Mouse (Mus musculus): ENCODE measurements around the gene Timm8a2.
A peak's percentile ranks its signal among the peaks of the same experiment; 100 is the strongest.
"Not testable (repeated sequence)": the region's sequence is repeated elsewhere in the genome, so short reads cannot be mapped to it uniquely, and the experiment has no call there.

Gene Timm8a2

DNA sequence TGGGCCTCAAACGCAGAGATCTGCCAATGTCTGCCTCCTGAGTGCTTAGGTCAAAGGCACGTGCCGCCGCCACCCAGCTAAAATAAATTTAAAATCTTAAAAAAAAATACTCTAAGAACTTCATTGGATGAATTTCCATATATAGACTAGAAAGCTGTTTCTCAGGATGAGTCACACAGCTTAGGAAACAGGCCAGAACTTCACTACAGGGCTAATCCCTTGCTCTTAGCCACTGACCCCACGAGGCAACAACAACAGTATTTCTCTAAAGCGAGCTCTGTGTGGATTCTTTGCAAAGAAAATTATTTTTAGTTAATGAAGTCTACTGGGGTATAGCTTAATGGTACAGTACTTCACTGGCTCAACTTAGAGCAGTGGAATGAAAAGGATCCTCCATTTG, 26.9 kb downstream of the Timm8a2 start:
- DNase-seq (ENCODE audit: low read depth), result no peak

DNA sequence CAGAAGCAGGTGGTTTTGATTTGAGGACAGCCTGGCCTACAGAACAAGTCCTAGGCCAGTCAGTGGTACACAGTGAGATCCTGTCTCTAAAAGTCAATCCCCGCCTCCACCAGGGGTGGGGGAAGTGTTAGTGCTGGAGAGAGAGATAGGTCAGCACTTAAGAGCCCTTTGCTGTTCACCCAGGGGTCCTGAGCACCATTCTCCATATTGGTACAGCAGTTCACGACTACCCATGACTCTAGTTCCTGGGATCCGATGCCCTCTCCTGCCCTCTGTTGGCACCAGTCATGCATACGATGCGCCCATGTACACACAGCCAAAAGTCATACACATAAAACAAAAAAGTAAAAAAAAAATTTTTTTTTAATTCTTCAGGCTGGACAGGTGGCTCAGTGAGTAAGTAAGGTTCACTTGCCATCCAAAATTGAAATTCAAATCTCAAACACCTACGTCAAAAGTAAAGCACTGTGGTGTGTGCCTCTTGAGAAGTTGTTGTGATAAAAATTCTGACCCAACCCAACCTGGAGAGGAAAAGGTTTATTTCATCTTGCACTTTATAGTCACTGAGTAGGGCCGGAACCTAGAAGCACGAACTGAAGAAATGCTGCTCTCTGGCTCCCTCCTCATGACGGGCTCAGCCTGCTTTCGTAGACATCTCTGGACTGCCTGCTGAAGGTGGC, 28.1 kb downstream of the Timm8a2 start:
- no peak for DNase-seq (ENCODE audit: low read depth)

DNA sequence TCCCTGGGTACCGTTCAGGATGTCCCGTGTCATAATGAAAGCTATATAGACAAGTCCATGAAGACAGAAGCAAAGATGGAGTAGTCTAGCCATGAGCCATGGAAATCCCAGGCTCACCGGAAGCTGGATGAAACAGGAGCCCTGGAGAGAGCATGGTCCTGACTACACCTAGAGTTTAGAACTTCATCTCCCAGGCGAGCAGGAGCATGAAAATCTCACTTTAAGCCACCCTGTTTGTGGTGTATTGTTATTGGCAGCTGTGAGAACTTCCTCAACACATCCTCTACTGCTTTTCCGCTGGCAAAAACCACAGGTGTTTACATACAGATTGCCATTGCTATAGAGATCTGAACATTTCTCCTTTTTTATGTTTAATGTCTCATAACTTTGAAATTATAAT, 29.1 kb downstream of the Timm8a2 start:
- DNase-seq (ENCODE audit: low read depth), result no peak

DNA sequence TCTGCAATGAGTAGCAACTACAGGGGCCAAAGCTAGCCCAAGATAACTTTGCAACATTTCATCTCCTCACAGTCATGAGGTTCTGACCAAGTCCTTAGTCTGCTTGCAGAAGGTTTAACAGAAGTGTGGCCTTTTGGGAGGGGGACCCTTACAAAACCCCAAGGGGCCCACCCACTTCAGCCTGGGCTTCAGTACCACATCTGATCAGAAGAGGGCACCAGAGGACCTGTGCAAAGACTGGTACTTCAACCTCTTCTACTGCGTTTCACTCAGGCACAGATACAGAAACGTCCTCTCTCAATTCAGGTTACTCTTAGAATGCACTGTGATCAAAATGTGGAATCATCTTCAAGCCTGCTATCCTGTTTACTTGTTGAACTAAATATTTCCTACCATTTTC, 30.0 kb downstream of the Timm8a2 start:
- DNase-seq (ENCODE audit: low read depth), result peak; percentile 48

DNA sequence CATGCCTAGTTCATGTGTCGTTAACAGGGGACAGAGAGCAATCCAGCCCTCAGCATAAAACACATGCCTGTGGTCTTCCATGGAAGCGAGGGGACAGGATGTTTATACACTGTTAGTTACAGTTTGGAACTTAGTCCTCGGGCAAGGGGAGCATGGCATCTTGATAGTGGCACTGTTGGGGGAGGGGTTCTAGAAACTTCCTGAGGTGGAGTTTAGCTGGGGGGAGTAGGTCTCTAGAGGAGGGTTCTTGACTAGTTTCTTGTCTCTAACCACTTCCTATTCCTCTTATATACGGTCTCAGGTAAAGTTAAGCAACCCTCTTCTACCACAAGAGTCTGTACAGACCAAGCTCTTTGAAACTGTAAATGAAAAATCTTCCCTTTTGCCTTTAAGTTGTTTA, 31.8 kb downstream of the Timm8a2 start:
- no peak for DNase-seq (ENCODE audit: low read depth)

DNA sequence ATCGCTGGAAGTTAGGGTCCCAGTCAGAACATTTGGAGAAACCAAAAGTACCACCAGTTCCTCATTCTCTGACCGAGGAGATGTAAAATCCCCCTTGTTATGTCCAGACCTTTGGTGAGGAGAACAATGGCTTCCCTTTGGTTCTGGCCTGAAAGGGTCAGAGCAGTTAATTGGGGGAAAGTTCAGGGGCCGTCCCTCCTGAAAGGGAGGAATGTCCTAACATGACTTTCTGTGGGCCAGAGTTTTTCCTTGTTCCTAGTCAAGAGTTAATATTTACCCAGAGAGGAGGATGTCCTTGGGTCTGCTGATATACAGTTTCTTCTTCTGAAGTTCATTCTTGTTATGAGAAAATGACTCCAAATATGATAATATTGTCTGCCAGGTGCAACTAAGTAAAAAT, 33.6 kb downstream of the Timm8a2 start:
- not testable (repeated sequence) for DNase-seq (ENCODE audit: low read depth)

DNA sequence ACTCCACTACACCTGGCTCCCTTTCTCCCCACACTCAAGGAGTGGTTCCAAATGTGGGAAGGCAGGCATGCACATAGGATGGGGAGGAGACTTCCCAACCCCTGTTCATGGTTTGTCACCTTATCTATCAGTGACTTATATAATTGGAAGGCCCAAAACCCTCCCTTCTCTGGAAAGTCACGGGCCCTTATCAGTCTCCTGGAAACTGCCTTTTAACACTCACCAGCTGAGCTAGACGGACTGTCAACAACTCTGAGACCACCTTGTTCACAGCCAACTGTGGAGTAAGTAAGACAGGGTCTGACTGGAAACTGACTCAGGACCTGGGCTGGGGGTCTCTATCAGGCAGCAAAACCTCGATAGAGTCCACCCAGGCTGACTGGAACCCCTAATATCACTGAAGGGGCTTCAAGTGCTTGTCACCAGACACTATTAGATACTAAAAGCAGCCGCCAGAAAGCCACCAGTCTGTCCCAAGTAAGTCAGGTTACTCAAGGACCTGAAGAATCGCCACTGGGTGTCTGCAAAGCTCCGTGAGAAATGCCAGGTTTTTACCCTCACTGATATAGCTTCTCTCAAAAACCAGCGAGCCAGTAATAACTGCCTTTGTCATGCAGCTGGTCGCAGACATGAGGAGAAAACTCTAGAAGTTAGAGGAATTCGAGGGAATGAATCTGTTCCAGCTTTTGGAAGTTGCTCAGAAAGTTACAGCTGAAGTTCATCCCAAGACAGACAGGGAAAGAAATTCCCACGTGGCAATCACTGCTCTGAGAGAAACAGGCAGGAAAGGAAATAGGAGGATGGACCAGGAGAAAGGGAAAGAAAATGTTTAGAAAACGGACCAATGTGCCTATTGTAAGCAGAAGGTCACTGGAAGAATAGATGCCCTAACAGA, 34.6 kb downstream of the Timm8a2 start:
- DNase-seq (ENCODE audit: low read depth), result peak; percentile 13

DNA sequence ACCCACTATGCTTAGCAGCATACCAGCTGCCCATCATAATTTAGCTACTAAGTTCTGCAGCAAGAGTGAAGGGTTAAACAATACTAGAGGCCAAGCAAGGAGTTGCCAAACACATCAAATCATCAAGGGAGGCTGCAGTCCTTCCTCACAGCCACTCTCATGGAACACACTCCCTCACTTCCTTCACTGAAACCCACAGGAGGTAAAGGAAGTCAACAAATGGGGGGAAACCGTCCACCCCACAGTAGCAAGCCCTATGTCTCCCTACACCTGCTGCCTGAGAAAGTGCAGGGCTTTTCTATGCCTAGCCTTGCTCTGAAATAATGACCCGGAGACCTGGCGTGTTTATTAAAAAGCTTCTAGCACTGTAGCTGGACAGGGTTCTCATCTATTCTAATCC, 35.5 kb downstream of the Timm8a2 start:
- no peak for DNase-seq (ENCODE audit: low read depth)

DNA sequence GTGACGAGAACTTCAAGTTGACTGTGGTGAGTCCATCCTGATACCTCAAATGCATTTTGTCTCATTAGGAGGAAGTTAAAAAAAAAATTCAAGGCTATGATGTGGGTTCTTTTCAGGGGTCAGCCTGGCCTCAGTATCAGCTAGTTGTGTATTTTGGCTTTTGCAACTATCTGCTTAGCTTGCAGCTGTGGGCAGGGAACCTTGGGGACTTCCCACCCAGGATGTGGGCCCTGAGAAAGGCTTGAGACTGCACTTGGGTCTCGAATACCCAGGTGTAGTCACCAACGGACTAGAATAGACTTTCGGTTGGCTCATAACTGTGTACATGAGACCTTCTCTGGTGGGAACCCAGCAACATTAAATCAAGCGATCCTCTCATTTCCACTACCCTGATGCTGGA, 38.9 kb downstream of the Timm8a2 start:
- DNase-seq (ENCODE audit: low read depth), result no peak

DNA sequence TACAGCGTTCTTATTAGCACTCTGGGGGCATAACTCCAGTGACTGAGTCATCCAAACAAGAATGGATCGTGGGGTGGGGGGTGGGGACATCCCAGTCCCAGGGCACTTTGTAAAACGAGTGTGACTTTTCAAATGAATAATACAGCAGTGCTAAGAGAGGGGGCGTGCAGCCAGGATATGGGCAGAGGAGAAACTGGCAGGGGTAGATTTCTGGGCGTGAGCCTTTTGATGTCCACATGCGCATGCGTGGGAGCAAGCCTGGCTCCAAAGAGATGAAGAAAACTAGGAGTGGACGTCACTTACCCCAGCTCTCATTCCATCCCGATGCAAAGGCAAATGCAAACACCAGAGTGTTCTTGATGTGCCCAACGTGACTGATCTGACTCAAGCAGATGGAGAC, 39.9 kb downstream of the Timm8a2 start:
- no peak for DNase-seq (ENCODE audit: low read depth)

DNA sequence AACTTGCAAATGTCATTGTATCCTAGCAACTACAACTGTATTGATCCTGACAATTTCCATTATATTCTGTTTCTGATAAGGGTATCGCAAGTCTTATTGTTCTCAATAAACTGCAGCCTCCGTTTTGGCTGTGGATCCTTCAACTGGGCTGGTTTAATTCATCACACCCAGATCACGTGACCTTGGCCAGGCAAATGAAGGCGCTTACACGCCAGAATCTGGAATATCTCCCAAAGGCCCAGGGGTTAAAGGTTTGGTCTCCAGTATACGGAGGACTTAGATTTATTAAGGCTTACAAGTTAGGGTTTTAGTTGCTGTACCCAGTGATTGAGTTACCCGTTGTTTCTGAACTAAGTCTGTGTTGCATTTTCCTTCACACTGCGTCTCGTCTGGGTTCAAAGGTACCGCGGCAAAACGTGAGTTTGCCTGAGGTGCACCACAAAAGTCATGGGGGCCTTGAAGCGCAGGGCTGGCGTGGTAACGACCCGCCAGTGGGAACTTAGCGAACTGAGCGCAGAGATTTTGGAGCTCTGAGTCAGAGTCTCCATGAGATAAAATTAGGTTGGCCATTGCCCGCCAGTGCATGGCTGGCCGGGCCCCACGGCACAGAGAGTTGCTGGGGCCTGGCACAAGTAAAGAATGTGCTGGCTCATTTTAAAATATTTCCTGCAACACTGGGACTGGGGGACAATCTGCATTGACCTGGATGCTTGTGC, 41.2 kb downstream of the Timm8a2 start:
- no peak for DNase-seq (ENCODE audit: low read depth)

DNA sequence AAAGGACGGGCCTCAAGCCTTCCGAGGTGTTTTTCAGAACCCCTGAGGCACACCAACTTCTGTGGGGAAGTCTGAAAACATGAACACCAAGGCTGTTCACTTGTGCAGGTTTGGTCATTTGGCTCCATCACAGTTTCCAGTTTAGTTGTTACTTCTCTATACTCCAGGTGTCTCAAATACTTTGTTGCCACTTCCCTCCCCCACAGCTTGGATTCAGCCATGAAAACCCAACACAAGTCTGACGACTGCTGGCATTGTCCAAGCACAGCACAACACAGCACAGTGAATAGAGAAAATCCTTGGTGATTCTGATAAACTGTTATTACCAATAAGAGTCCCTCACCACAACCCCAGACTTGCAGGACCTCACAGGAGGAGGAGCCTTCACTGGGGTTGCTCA, 42.5 kb downstream of the Timm8a2 start:
- no peak for DNase-seq (ENCODE audit: low read depth)

DNA sequence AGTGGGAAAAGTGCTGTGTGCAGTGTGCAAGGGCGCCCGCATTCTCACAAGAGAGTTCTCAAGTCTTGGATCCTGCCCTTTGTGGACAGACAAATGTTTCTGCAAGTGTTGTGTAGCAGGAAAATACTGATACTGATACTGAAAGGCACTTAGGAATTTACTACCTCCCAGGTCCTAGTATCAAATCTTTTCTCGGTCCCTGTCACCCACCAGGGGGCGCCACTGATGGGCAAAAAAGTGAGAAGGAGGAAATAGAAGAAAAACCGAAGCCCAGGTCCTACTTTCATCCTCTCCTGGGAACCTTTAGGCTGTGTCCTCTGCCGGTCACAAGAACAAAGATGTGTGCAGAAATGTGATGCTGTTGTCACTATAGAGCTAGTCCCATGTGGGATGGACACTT, 45.0 kb downstream of the Timm8a2 start:
- peak; percentile 56 for DNase-seq (ENCODE audit: low read depth)

DNA sequence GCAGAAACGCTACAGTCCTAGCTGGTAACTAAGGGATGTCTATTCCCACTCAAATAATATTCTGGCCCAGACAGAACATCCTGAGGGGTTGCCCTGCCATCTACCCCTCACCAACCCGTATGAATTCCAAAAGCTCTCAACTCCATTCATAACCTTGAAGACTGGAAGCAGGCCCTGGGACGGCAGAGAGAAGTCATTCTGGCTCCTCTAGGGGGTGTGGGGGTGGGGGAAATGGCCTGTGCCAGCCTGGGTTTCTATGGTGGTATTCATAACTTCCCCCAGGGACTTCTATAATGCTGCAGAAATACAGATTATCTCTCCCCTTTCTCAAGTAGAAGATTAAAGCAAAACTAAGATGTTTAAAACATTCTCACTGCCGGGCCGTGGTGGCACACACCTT, 45.4 kb downstream of the Timm8a2 start:
- DNase-seq (ENCODE audit: low read depth), result no peak

DNA sequence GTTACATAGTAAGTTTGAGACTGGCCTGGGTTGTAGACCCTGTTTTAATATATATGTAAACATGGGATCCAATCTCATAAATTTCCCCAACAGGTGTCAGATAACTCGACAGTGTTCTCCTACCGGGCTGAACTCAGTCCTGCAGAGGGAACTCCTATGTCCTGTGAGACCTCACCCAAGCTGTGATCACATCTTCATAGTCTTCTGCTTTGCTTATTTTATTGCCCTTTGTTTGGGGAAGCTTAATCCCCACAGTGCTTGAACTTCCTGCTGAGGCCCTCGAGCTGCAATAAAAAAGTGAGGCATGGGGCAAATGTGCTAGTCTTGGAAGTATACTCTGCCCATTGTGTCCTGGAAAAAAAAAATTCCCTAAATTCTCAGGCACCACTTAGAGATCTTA, 46.8 kb downstream of the Timm8a2 start:
- DNase-seq (ENCODE audit: low read depth), result no peak

DNA sequence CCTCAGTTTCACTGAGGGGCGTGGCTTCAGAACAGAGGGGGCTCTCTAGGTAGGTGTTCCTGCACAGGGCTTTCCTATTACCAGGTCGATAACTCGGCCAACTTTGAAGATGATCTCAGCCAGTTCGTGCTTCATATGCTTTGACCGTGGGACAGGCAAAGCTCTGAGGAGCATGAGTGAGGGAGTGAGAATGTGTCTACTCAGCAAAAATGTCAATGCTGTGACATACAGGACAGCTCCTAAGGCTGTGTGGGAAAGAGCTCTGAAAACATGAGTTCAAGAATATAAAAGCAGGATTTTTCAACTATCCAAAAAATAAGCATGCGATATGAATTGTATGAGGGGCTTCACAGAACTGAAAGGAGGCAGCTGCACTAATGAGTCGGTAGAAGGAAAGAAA, 49.0 kb downstream of the Timm8a2 start:
- DNase-seq (ENCODE audit: low read depth), result no peak

DNA sequence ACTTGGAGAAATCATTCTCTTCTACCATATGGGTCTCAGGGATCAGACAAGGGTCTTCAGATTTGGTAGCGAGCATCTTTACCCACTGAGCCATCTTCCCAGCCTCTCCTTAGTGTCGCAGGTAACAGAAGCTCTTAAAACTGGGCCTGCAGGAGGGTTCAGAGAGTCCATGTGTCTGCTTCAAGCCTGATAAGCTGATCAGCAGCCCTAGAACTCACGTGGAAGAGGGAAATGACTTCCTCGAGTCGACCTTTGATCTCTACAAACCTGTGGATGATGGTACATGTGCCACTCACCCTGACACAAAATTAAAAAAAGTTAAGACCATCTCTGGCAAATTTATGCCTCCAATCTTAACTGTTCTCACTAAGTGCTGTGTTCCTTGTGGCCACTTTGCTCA, 53.5 kb downstream of the Timm8a2 start:
- no peak for DNase-seq (ENCODE audit: low read depth)
